Mouse (Mus musculus): ENCODE measurements around the gene Ap1m2. TPM values are rescaled to one million over a fixed set of nuclear protein-coding genes. Genes with fewer than 3 reads are reported as not detected.

Gene Ap1m2
- polyA plus RNA-seq, 1 experiment from 2014 or later: 2.2 TPM

DNA sequence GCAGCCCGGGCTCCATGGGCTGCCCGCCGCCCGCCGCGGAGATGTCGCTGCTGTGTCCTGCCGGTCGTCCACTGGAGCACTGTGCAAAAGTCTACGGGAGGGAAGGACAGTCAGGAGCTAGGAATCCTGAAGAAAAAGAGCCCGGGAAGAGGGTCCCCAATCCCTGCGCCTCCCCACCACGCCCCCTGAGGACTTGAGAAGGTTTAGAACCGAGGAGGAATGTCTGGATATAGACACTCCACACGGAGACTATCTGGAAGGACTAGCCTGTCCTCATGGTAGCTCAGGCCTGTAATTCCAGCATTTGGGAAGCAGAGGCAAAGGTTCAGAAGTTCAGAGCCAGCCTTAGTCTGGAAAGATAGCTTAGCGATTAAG, 67.0 kb downstream of the Ap1m2 start:
- no peak for DNase-seq (ENCODE audit: low spot score)
- 0 out of 2 replicates have a peak, but pooled peaks have one; percentile 1 for ATAC-seq (ENCODE audit: low FRiP score)
- peak overlapping the region; percentile 83 for H3K4me2 ChIP-seq (replicated peaks)
- WGBS: 2% methylated on average over 16 of the region's 16 CpGs
- peak overlapping the region; percentile 57; the same call in 1 of the 2 replicates for H3K27ac ChIP-seq
- peak overlapping the region; percentile 61 for H3K9ac ChIP-seq
- peak overlapping the region; percentile 44 for H3K4me3 ChIP-seq (replicated peaks; ENCODE audit: low read length)
- no peaks in the 10 kb centered on the region for H3K36me3 ChIP-seq (replicated peaks; ENCODE audit: control insufficient read depth, insufficient read depth)
- peaks cover 15% of the 10 kb centered on the region; the same call in 1 of the 2 replicates for H3K4me1 ChIP-seq (replicated peaks; ENCODE audit: control insufficient read depth, insufficient read depth, low read length)
- no peaks in the 10 kb centered on the region for H3K9me3 ChIP-seq (ENCODE audit: control insufficient read depth, low read length)
- peaks cover 77% of the 10 kb centered on the region for H3K27me3 ChIP-seq (ENCODE audit: control insufficient read depth, insufficient read depth, low read length)

DNA sequence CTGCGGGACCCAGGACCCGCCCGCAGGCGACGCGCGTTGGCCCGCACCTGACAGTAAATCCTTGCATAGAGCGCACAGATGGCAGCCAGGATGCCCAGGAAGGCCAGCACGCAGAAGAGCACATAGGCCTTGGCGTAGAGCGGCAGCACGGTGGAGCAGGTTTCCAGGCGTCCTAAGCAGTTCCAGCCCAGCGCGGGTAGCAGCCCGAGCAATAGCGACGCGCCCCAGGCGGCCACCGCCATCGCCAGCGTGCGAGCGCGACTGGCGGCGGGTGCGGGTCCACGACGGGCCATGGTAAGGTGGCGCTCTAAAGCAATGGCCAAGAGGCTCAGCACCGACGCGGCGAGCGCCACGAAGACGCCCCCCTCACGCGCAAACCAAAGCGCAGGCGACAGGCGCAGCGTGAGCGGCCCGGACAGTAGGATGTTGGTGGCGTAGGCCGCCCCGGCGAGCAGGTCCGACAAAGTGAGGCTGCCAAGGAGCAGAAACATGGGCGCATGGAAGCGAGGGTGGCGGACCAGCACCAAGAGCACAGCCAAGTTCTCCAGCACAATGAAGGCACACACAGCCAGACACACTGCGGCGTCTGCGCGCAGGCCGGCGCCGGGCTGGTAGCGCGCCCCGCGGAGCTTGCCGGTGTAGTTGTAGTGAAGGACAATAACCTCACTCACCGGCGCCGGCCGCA, 67.6 kb downstream of the Ap1m2 start:
- peaks cover 15% of the 10 kb centered on the region; the same call in 1 of the 2 replicates for H3K4me1 ChIP-seq (replicated peaks; ENCODE audit: control insufficient read depth, insufficient read depth, low read length)
- peak overlapping the region; percentile 44 for H3K4me3 ChIP-seq (replicated peaks; ENCODE audit: low read length)
- H3K9me3 ChIP-seq (ENCODE audit: control insufficient read depth, low read length): no peaks in the 10 kb centered on the region
- under 1% methylated on average over 72 of the region's 72 CpGs for WGBS
- H3K4me2 ChIP-seq (replicated peaks): peak overlapping the region; percentile 83
- H3K9ac ChIP-seq: peak overlapping the region; percentile 61
- peak overlapping the region; percentile 57 for H3K27ac ChIP-seq
- peak; percentile 63 for ATAC-seq (ENCODE audit: low FRiP score)
- peak; percentile 52 for DNase-seq (ENCODE audit: low spot score)
- peaks cover 72% of the 10 kb centered on the region for H3K27me3 ChIP-seq (ENCODE audit: control insufficient read depth, insufficient read depth, low read length)
- no peaks in the 10 kb centered on the region for H3K36me3 ChIP-seq (replicated peaks; ENCODE audit: control insufficient read depth, insufficient read depth)

Other genes starting within 250 kb of the Ap1m2 start
- gene Zglp1, start 245.2 kb downstream of the Ap1m2 start, polyA plus RNA-seq (2014; fragmentation: Nextera tagmentation; extraction: Ambion mirVana): 1.0 and 2.0 TPM in 2 replicates
- 1.2 and 2.4 TPM in 2 replicates for gene Gm49373, start 239.2 kb downstream of the Ap1m2 start, polyA plus RNA-seq (2014; fragmentation: Nextera tagmentation; extraction: Ambion mirVana)
- 67.0 and 72.0 TPM in 2 replicates for gene Fdx1l, start 238.7 kb downstream of the Ap1m2 start, polyA plus RNA-seq (2014; fragmentation: Nextera tagmentation; extraction: Ambion mirVana)
- gene Gm38431, start 220.3 kb downstream of the Ap1m2 start, polyA plus RNA-seq (2014; fragmentation: Nextera tagmentation; extraction: Ambion mirVana): 0.95 and 1.6 TPM in 2 replicates
- 35.2 and 37.6 TPM in 2 replicates for gene Raver1, start 220.3 kb downstream of the Ap1m2 start, polyA plus RNA-seq (2014; fragmentation: Nextera tagmentation; extraction: Ambion mirVana)
- 7.3 and 8.4 TPM in 2 replicates for gene Tyk2, start 181.1 kb downstream of the Ap1m2 start, polyA plus RNA-seq (2014; fragmentation: Nextera tagmentation; extraction: Ambion mirVana)
- 192 and 215 TPM in 2 replicates for gene Cdc37, start 162.4 kb downstream of the Ap1m2 start, polyA plus RNA-seq (2014; fragmentation: Nextera tagmentation; extraction: Ambion mirVana)
- 28.8 and 35.5 TPM in 2 replicates for gene Pde4a, start 146.6 kb downstream of the Ap1m2 start, polyA plus RNA-seq (2014; fragmentation: Nextera tagmentation; extraction: Ambion mirVana)
- 39.3 and 43.6 TPM in 2 replicates for gene Keap1, start 73.0 kb downstream of the Ap1m2 start, polyA plus RNA-seq (2014; fragmentation: Nextera tagmentation; extraction: Ambion mirVana)
- 3.9 and 4.1 TPM in 2 replicates for gene S1pr5, start 63.9 kb downstream of the Ap1m2 start, polyA plus RNA-seq (2014; fragmentation: Nextera tagmentation; extraction: Ambion mirVana)
- gene Atg4d, start 47.0 kb downstream of the Ap1m2 start, polyA plus RNA-seq (2014; fragmentation: Nextera tagmentation; extraction: Ambion mirVana): 38.1 and 46.9 TPM in 2 replicates
- 11.2 and 15.6 TPM in 2 replicates for gene Kri1, start 24.4 kb downstream of the Ap1m2 start, polyA plus RNA-seq (2014; fragmentation: Nextera tagmentation; extraction: Ambion mirVana)
- 107 and 112 TPM in 2 replicates for gene Cdkn2d, start 20.9 kb downstream of the Ap1m2 start, polyA plus RNA-seq (2014; fragmentation: Nextera tagmentation; extraction: Ambion mirVana)
- gene Slc44a2, start 8.4 kb upstream of the Ap1m2 start, polyA plus RNA-seq (2014; fragmentation: Nextera tagmentation; extraction: Ambion mirVana): 58.4 and 62.3 TPM in 2 replicates
- gene Ilf3, start 55.5 kb upstream of the Ap1m2 start, polyA plus RNA-seq (2014; fragmentation: Nextera tagmentation; extraction: Ambion mirVana): 188 and 201 TPM in 2 replicates
- 39.3 and 39.7 TPM in 2 replicates for gene Qtrt1, start 99.5 kb upstream of the Ap1m2 start, polyA plus RNA-seq (2014; fragmentation: Nextera tagmentation; extraction: Ambion mirVana)
- 58.3 and 60.7 TPM in 2 replicates for gene Dnm2, start 112.6 kb upstream of the Ap1m2 start, polyA plus RNA-seq (2014; fragmentation: Nextera tagmentation; extraction: Ambion mirVana)
- gene Tmed1, start 197.9 kb upstream of the Ap1m2 start, polyA plus RNA-seq (2014; fragmentation: Nextera tagmentation; extraction: Ambion mirVana): 46.3 and 51.1 TPM in 2 replicates
- 0.99 and 2.0 TPM in 2 replicates for gene AB124611, start 213.8 kb upstream of the Ap1m2 start, polyA plus RNA-seq (2014; fragmentation: Nextera tagmentation; extraction: Ambion mirVana)
- 37.0 and 41.3 TPM in 2 replicates for gene Carm1, start 234.6 kb upstream of the Ap1m2 start, polyA plus RNA-seq (2014; fragmentation: Nextera tagmentation; extraction: Ambion mirVana)